Mouse (Mus musculus) E14TG2a.4 (cell line): Measurements from ENCODE around the gene Utrn.

Experiments used
- CTCF ChIP-seq: conservative IDR thresholded peaks from 2 replicates; pipeline ENCODE4 v1.5.1; 2014; ENCODE audit warnings: low read length
- POU5F1 ChIP-seq: IDR thresholded peaks from 2 replicates; pipeline ENCODE4 v1.6.1; 2014; ENCODE audit warnings: low read length, borderline replicate concordance

DNA sequence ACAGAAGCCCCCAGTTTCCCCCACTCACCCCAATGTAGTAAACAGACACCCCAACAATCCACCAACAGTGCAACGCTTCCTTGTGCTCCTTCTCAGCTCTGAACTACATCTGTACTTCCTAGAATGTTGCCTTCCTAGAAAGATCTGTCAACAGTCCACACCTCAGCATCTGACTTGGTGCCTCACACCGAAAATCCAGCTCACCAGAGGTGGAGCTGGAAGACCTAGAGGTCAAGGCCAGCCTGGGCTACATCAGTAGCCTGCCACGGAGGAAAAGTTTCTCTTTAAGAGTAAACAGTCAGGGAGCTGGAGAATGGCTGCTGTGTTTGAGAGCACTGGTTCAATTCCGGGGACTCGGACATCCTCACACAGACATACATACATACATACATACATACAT, 56.5 kb downstream of the Utrn start:
- TF ChIP-seq CTCF (no peak), POU5F1 (no peak)
